8 mouse cellular contexts compared by ENCODE assay signal in genomic region chr3:107517631-107518108, GRCm38 (mm10). TPM values are rescaled to one million over a fixed set of nuclear protein-coding genes. Genes with fewer than 3 reads are reported as not detected.
DNase-seq lines count a peak whose midpoint lies in the region; ATAC-seq and TF ChIP-seq lines count a peak whose summit lies in the region.

Gene Slc6a17, minus strand, starts transcription at chr3:107518018.

- H3K9ac ChIP-seq in kidney, embryonic 16.5 days (replicated peaks; ENCODE audit: low read length) = peak within 1 kb of the TSS; percentile 71
- H3K9ac ChIP-seq in liver, embryonic 12.5 days = 0 out of 2 replicates have a peak within 1 kb of the TSS, but pooled peaks have one; percentile 12

- TF ChIP-seq POLR2A in cortical plate, adult 2 months (IDR thresholded peaks at IDR 0.05; ENCODE audit: extremely low read depth, insufficient read depth, low read length) = peak; percentile 74

- peak within 1 kb of the TSS; percentile 79 for H3K27ac ChIP-seq in cortical plate, adult 2 months (ENCODE audit: insufficient read depth, low read length)
- no peak within 1 kb of the TSS for H3K27ac ChIP-seq in kidney, embryonic 16.5 days (ENCODE audit: low read length)
- H3K27ac ChIP-seq in liver, embryonic 12.5 days = no peak within 1 kb of the TSS

- peak; percentile 70 for ATAC-seq in granulocyte monocyte progenitor cell, adult 5-6 weeks (replicated peaks; ENCODE audit: poor library complexity, severe bottlenecking)
- peak; percentile 81 for ATAC-seq in kidney, embryonic 16.5 days (ENCODE audit: low FRiP score, low TSS enrichment)
- ATAC-seq in liver, embryonic 12.5 days = no peak

- DNase-seq in thymus, postnatal 4 days = peak; percentile 34
- DNase-seq in thymus, postnatal 25 days = no peak
- peak; percentile 84 to 86 for DNase-seq in right cerebral cortex, adult 2 months (ENCODE audit: low spot score in 2 of 2)
- DNase-seq in thymus, postnatal 36 days = no peak

- peaks cover 70% of the 10 kb centered on the region for H3K27me3 ChIP-seq in kidney, embryonic 16.5 days (ENCODE audit: insufficient read depth, low read length)
- peaks cover 82% of the 10 kb centered on the region for H3K27me3 ChIP-seq in liver, embryonic 12.5 days (replicated peaks)

- H3K4me3 ChIP-seq in cortical plate, adult 2 months (ENCODE audit: insufficient read depth, low read length) = peak within 1 kb of the TSS; percentile 65
- peak within 1 kb of the TSS; percentile 54 for H3K4me3 ChIP-seq in kidney, embryonic 16.5 days (ENCODE audit: low read length)
- peak within 1 kb of the TSS; percentile 40 for H3K4me3 ChIP-seq in liver, embryonic 12.5 days

- no peaks in the 10 kb centered on the region for H3K36me3 ChIP-seq in kidney, embryonic 16.5 days (ENCODE audit: insufficient read depth, low read length)
- H3K36me3 ChIP-seq in liver, embryonic 12.5 days = no peaks in the 10 kb centered on the region

- TF ChIP-seq CTCF in cortical plate, adult 2 months (IDR thresholded peaks at IDR 0.05; ENCODE audit: extremely low read depth, insufficient read depth, low read length) = no peak

- 0% methylated on average over 67 of the region's 68 CpGs for WGBS in kidney, embryonic 16.5 days
- WGBS in liver, embryonic 12.5 days (ENCODE audit: insufficient replicate concordance) = under 1% methylated on average over 30 of the region's 68 CpGs

- H3K4me2 ChIP-seq in kidney, embryonic 16.5 days (replicated peaks; ENCODE audit: low read depth, low read length) = peak within 1 kb of the TSS; percentile 98
- H3K4me2 ChIP-seq in liver, embryonic 12.5 days = peak within 1 kb of the TSS; percentile 64

- peaks cover 6% of the 10 kb centered on the region for H3K4me1 ChIP-seq in cortical plate, adult 2 months (ENCODE audit: control insufficient read depth, insufficient read depth, low read length)
- H3K4me1 ChIP-seq in kidney, embryonic 16.5 days (ENCODE audit: insufficient read depth, low read length) = peaks cover 16% of the 10 kb centered on the region
- no peaks in the 10 kb centered on the region for H3K4me1 ChIP-seq in liver, embryonic 12.5 days

- H3K9me3 ChIP-seq in kidney, embryonic 16.5 days (ENCODE audit: low read length) = no peaks in the 10 kb centered on the region
- H3K9me3 ChIP-seq in liver, embryonic 12.5 days (replicated peaks) = no peaks in the 10 kb centered on the region

RNA-seq across cellular contexts. Expression of gene Slc6a17, which starts in this region (rescaled TPM):
- 238 and 251 TPM in 2 replicates for polyA plus RNA-seq in cortical plate, adult 2 months (2012; rRNA removed)
- total RNA-seq in granulocyte monocyte progenitor cell, adult 5-6 weeks (2014; fragmentation: Nextera tagmentation) = not detected in 2 replicates
- not detected in 2 replicates for total RNA-seq in granulocyte monocyte progenitor cell, adult 5-6 weeks (2017)
- 2.8 and 3.8 TPM in 2 replicates for polyA plus RNA-seq in kidney, embryonic 16.5 days (2015; fragmentation: Nextera tagmentation; extraction: Ambion mirVana)
- 0.42 and 0.61 TPM in 2 replicates for polyA plus RNA-seq in liver, embryonic 12.5 days (2016; fragmentation: Nextera tagmentation; extraction: Ambion mirVana)

Comparison
In these comparisons a context has a peak if more than half of its experiments do, and no peak if none do; other contexts are left out.
1. RNA of gene Slc6a17 (polyA plus RNA-seq): 238 to 251 TPM in cortical plate, adult 2 months; 2.8 to 3.8 TPM in kidney, embryonic 16.5 days and 0.42 to 0.61 TPM in liver, embryonic 12.5 days; every median in the first group is over 10 times any median in the second.
2. DNase-seq: peak in thymus, postnatal 4 days (single experiment) and right cerebral cortex, adult 2 months (2 of 2); none in thymus, postnatal 25 days (single experiment) and thymus, postnatal 36 days (0 of 2).
3. Peak in ATAC-seq in granulocyte monocyte progenitor cell, adult 5-6 weeks; RNA of the gene not detected or under 1 TPM.
4. Peak in every context shown above with its lines, with median percentiles within 50 percentile points of each other: H3K4me3 ChIP-seq.